Mouse (Mus musculus) myocyte (in vitro differentiated cells): ENCODE data around the gene Epb41l5. TPM values are rescaled to one million over a fixed set of nuclear protein-coding genes. Genes with fewer than 3 reads are reported as not detected.

Experiments
- H3K27me3 ChIP-seq: one replicate; pipeline ENCODE4 v1.6.1; 2011; ENCODE audit not compliant: control insufficient read depth, insufficient read depth, insufficient read length
- H3K36me3 ChIP-seq: one replicate; pipeline ENCODE4 v1.6.1; 2011; ENCODE audit not compliant: control insufficient read depth, insufficient read depth
- H3K4me2 ChIP-seq: one replicate; pipeline ENCODE4 v1.6.1; 2011; ENCODE audit warnings: low read depth, control low read depth
- H3K4me3 ChIP-seq: one replicate; pipeline ENCODE4 v1.5.1; 2011; ENCODE audit warnings: mild to moderate bottlenecking, control low read depth, moderate library complexity
- H3K79me2 ChIP-seq: one replicate; pipeline ENCODE4 v1.6.1; 2011; ENCODE audit not compliant: control insufficient read depth, insufficient read depth
- H3ac ChIP-seq: one replicate; pipeline ENCODE4 v1.6.1; 2011; ENCODE audit not compliant: control insufficient read depth, insufficient read length
- CEBPB ChIP-seq: IDR thresholded peaks from 2 replicates; pipeline ENCODE4 v1.6.1; 2011; ENCODE audit warnings: mild to moderate bottlenecking, moderate library complexity; ENCODE audit not compliant: poor library complexity, insufficient read depth, severe bottlenecking
- E2F4 ChIP-seq: IDR thresholded peaks from one replicate; pipeline ENCODE4 v1.6.1; 2011; ENCODE audit warnings: mild to moderate bottlenecking, control low read depth, moderate library complexity; ENCODE audit not compliant: insufficient read depth
- MAX ChIP-seq: IDR thresholded peaks from one replicate; pipeline ENCODE4 v1.6.1; 2011; ENCODE audit warnings: low read depth, mild to moderate bottlenecking, control low read depth
- MYOD1 ChIP-seq, 3 experiments: IDR thresholded peaks; one replicate each; pipeline ENCODE4 v1.6.1; 2011; ENCODE audit warnings: control low read depth in 2 of 3, low read depth in 2 of 3, mild to moderate bottlenecking in 2 of 3, moderate library complexity in 1 of 3; ENCODE audit not compliant: insufficient read length in 2 of 3, control insufficient read depth in 1 of 3
- MYOG ChIP-seq, 3 experiments: IDR thresholded peaks; one replicate each; pipeline ENCODE4 v1.6.1; 2011; ENCODE audit warnings: control low read depth in 2 of 3, low read depth in 2 of 3, mild to moderate bottlenecking in 2 of 3; ENCODE audit not compliant: insufficient read length in 2 of 3, control insufficient read depth in 1 of 3, insufficient read depth in 1 of 3
- POLR2A ChIP-seq: IDR thresholded peaks from one replicate; pipeline ENCODE4 v1.6.1; 2011; ENCODE audit warnings: low read depth, mild to moderate bottlenecking, control low read depth, moderate library complexity; ENCODE audit not compliant: insufficient read length
- POLR2AphosphoS2 ChIP-seq: IDR thresholded peaks from one replicate; pipeline ENCODE4 v1.6.1; 2011; ENCODE audit warnings: low read depth, control low read depth; ENCODE audit not compliant: insufficient read length
- REST ChIP-seq: IDR thresholded peaks from one replicate; pipeline ENCODE4 v1.6.1; 2011; ENCODE audit warnings: mild to moderate bottlenecking, control low read depth, moderate library complexity; ENCODE audit not compliant: insufficient read depth, insufficient read length
- SRF ChIP-seq: IDR thresholded peaks from one replicate; pipeline ENCODE4 v1.6.1; 2011; ENCODE audit warnings: low read depth; ENCODE audit not compliant: control insufficient read depth, insufficient read length
- TCF12 ChIP-seq: IDR thresholded peaks from one replicate; pipeline ENCODE4 v1.6.1; 2011; ENCODE audit warnings: mild to moderate bottlenecking, control low read depth; ENCODE audit not compliant: poor library complexity, insufficient read depth, severe bottlenecking
- TCF3 ChIP-seq: IDR thresholded peaks from one replicate; pipeline ENCODE4 v1.6.1; 2011; ENCODE audit warnings: low read depth, control low read depth; ENCODE audit not compliant: insufficient read length
- USF1 ChIP-seq: IDR thresholded peaks from one replicate; pipeline ENCODE4 v1.6.1; 2011; ENCODE audit warnings: low read depth, mild to moderate bottlenecking, control low read depth, moderate library complexity
- polyA plus RNA-seq: library from polyadenylated mRNA; unstranded; fragments of >200 nt; fragmentation: generic; extraction: Trizol; gene quantifications from one replicate; pipeline ENCODE4 v1.2.1, GENCODE M21; 2012; ENCODE audit warnings: missing spikeins

Gene Epb41l5
- polyA plus RNA-seq, 1 experiment = 2.1 TPM

- Histone ChIP-seq H3K36me3 (peaks cover 3% of the 10 kb centered on the region), H3ac (no peak overlapping the region), H3K4me3 (no peak overlapping the region), H3K79me2 (no peaks in the 10 kb centered on the region), H3K27me3 (no peaks in the 10 kb centered on the region), H3K4me2 (no peak overlapping the region)
- TF ChIP-seq E2F4 = no peak
- no peak for TF ChIP-seq CEBPB
- no peak for TF ChIP-seq MAX
- TF ChIP-seq MYOD1 (IDR thresholded peaks at IDR 0.05; ENCODE audit: control insufficient read depth in 1 of 3, insufficient read length in 2 of 3, low read depth in 2 of 3) = no peak
- TF ChIP-seq SRF = no peak
- no peak for TF ChIP-seq MYOG (IDR thresholded peaks at IDR 0.05; ENCODE audit: control insufficient read depth in 1 of 3, insufficient read depth in 1 of 3, insufficient read length in 2 of 3, low read depth in 2 of 3)
- TF ChIP-seq TCF3 = no peak
- no peak for TF ChIP-seq USF1
- TF ChIP-seq TCF12 = no peak
Measured at GRCm38 (mm10) chr1:119533093-119533805, 115.6 kb downstream of the Epb41l5 start.

GRCm38 (mm10) chr1:119532165-119532564 lies 116.6 kb downstream of the Epb41l5 start:
- H3K79me2 ChIP-seq = no peaks in the 10 kb centered on the region
- no peaks in the 10 kb centered on the region for H3K27me3 ChIP-seq
- no peak overlapping the region for H3K4me3 ChIP-seq
- no peak for TF ChIP-seq E2F4
- no peak for TF ChIP-seq SRF
- no peak for TF ChIP-seq USF1
- TF ChIP-seq POLR2AphosphoS2 = no peak
- TF ChIP-seq TCF12 = no peak
- TF ChIP-seq TCF3 = no peak
- no peak for TF ChIP-seq MYOG (IDR thresholded peaks at IDR 0.05; ENCODE audit: control insufficient read depth in 1 of 3, insufficient read depth in 1 of 3, insufficient read length in 2 of 3, low read depth in 2 of 3)
- TF ChIP-seq CEBPB = no peak
- TF ChIP-seq REST = no peak
- no peak overlapping the region for H3K4me2 ChIP-seq
- no peak overlapping the region for H3ac ChIP-seq
- H3K36me3 ChIP-seq = peaks cover 7% of the 10 kb centered on the region

GRCm38 (mm10) chr1:119530941-119531340 lies 117.9 kb downstream of the Epb41l5 start:
- Histone ChIP-seq H3ac (no peak overlapping the region), H3K4me3 (no peak overlapping the region), H3K27me3 (no peaks in the 10 kb centered on the region), H3K4me2 (no peak overlapping the region), H3K79me2 (peaks cover 10% of the 10 kb centered on the region), H3K36me3 (peaks cover 7% of the 10 kb centered on the region)
- TF ChIP-seq POLR2AphosphoS2 (no peak), MYOG (IDR thresholded peaks at IDR 0.05; ENCODE audit: control insufficient read depth in 1 of 3, insufficient read depth in 1 of 3, insufficient read length in 2 of 3, low read depth in 2 of 3) (no peak), TCF3 (no peak), MYOD1 (IDR thresholded peaks at IDR 0.05; ENCODE audit: control insufficient read depth in 1 of 3, insufficient read length in 2 of 3, low read depth in 2 of 3) (no peak), MAX (no peak), CEBPB (no peak), REST (no peak), E2F4 (no peak), SRF (no peak), USF1 (no peak), POLR2A (no peak), TCF12 (no peak)

GRCm38 (mm10) chr1:119525689-119526591 lies 122.9 kb downstream of the Epb41l5 start, which contains the start of gene Tmem185b:
Tmem185b (plus strand) TSS chr1:119526160.
- H3K4me2 ChIP-seq = peak within 1 kb of the TSS; percentile 98
- peaks cover 10% of the 10 kb centered on the region for H3K79me2 ChIP-seq
- peak within 1 kb of the TSS; percentile 46 for H3ac ChIP-seq
- H3K27me3 ChIP-seq = no peaks in the 10 kb centered on the region
- peak within 1 kb of the TSS; percentile 38 for H3K4me3 ChIP-seq
- TF ChIP-seq MYOG (IDR thresholded peaks at IDR 0.05; ENCODE audit: control insufficient read depth in 1 of 3, insufficient read depth in 1 of 3, insufficient read length in 2 of 3, low read depth in 2 of 3) (peak in 2 of 3 experiments; percentile 10 to 57), REST (no peak), SRF (peak; percentile 55), TCF12 (no peak), TCF3 (peak; percentile 13), POLR2A (peak; percentile 97), CEBPB (no peak), MAX (no peak), USF1 (peak; percentile 54), POLR2AphosphoS2 (peak; percentile 91), MYOD1 (IDR thresholded peaks at IDR 0.05; ENCODE audit: control insufficient read depth in 1 of 3, insufficient read length in 2 of 3, low read depth in 2 of 3) (peak in 1 of 3 experiments; percentile 47), E2F4 (no peak)
- H3K36me3 ChIP-seq = peaks cover 7% of the 10 kb centered on the region
